11 mouse cellular contexts compared by ENCODE assay signal in the genomic region with DNA sequence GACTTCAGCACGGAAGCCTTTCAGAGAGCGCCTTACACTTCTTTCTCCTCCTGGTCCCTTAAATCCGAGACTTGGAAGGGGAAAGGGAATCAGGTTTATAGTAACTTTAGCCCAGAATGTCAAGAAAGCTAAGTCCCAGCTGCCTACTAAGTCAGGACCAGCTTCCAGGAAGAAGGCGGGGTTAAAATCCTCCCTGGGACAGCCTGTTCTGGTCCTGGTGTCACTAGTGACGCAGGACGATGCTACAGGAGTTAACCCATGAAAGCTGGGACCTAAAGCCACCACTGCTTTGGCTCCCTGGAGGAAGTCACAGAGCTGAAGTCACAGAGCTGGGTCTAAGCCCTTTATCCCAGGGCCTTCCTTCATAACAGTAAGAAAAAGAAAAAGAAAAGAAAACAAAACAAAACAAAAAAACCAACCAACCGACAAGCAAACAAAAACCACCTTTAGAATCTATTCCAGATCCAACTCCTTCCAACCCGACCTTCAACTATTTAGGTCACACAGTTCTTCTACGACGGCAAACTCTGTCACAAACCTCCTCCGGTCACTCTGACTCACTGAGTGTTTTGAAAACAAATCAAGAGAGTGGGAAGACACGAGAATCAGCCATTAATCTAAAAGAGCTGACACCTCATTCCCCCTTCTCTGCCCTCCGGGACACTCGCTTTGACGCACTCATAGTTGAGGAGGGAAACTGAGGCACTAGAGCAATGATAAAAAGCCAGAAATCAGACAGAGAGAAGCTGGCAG. TPM values are rescaled to one million over a fixed set of nuclear protein-coding genes. Genes with fewer than 3 reads are reported as not detected.
DNase-seq lines count a peak whose midpoint lies in the region; ATAC-seq lines count a peak whose summit lies in the region.
"Had no signal": no experiment of that assay in that cellular context is flagged by ENCODE, and none has a peak within 500 bp of the region (broad histone marks: within the 10 kb centered on the region; RNA-seq: fewer than 3 reads in every experiment).

No protein-coding gene starts in this region.

- no peak for ATAC-seq in frontal cortex, adult (ENCODE audit: low TSS enrichment)
- ATAC-seq in monocyte, adult 5-6 weeks (replicated peaks; ENCODE audit: insufficient number of reproducible peaks, low FRiP score, low TSS enrichment, poor library complexity, severe bottlenecking): no peak

- peak; percentile 60 to 66 for DNase-seq in gastrocnemius, adult 8-10 months (ENCODE audit: low spot score in 2 of 2)
- DNase-seq in gastrocnemius, postnatal 4 days (ENCODE audit: low spot score in 2 of 2): no peak
- DNase-seq in adrenal gland, adult 2 months: peak; percentile 77
- DNase-seq in heart, adult 8-10 months (ENCODE audit: low spot score): peak; percentile 74
- DNase-seq in kidney, postnatal 14 days: peak; percentile 82
- no peak for DNase-seq in left cerebral cortex, adult 8-10 months (ENCODE audit: low spot score in 2 of 2)
- DNase-seq: cerebellum, postnatal 10 days; thymus, postnatal 25 days had no signal

RNA-seq across cellular contexts. Expression of gene Fcer1g, which starts 6.0 kb away (rescaled TPM):
- 1 to 10 TPM in 3 of 4 experiments, under 1 TPM in 1; 0.85 to 3.1 (median 2.3) TPM for total RNA-seq in gastrocnemius, adult 8-10 months (2022)
- total RNA-seq in gastrocnemius, postnatal 4 days (2021): 10 to 100 TPM; 18.7 to 28.7 TPM
- total RNA-seq in adrenal gland, adult 2 months (2021): 10 to 100 TPM; 22.9 to 31.2 TPM
- 56.0 and 66.2 TPM in 2 replicates for polyA plus RNA-seq in adrenal gland, adult 2 months (2012; rRNA removed)
- 10 to 100 TPM in 2 of 4 experiments, 1 to 10 TPM in 2; 8.2 to 14.4 (median 11.5) TPM for total RNA-seq in heart, adult 8-10 months (2022)
- total RNA-seq in left cerebral cortex, adult 8-10 months (2022): 10 to 100 TPM in 3 of 4 experiments, 1 to 10 TPM in 1; 9.1 to 63.9 (median 28.2) TPM
- total RNA-seq in monocyte, adult 5-6 weeks (2017): 875 to 1,050 TPM (median 955 TPM) in 3 replicates
- polyA plus RNA-seq: C2C12 had no signal

RNA-seq across cellular contexts. Expression of gene Adamts4, which starts 10.1 kb away (rescaled TPM):
- under 1 TPM in 2 of 4 experiments, not detected in 2; 0.09 to 0.36 TPM for total RNA-seq in gastrocnemius, adult 8-10 months (2022)
- 10 to 100 TPM; 12.1 to 12.5 TPM for total RNA-seq in gastrocnemius, postnatal 4 days (2021)
- total RNA-seq in adrenal gland, adult 2 months (2021): 1 to 10 TPM; 1.1 to 1.3 TPM
- polyA plus RNA-seq in adrenal gland, adult 2 months (2012; rRNA removed): 1.7 and 2.8 TPM in 2 replicates
- total RNA-seq in heart, adult 8-10 months (2022): under 1 TPM; 0.19 to 0.60 (median 0.25) TPM
- total RNA-seq in left cerebral cortex, adult 8-10 months (2022): 10 to 100 TPM; 13.0 to 14.1 (median 13.3) TPM
- total RNA-seq in monocyte, adult 5-6 weeks (2017): not detected in 3 replicates

RNA-seq across cellular contexts. Expression of gene Ndufs2, which starts 11.0 kb away (rescaled TPM):
- total RNA-seq in gastrocnemius, adult 8-10 months (2022): 100 to 1,000 TPM; 830 to 997 (median 868) TPM
- 100 to 1,000 TPM; 471 to 503 TPM for total RNA-seq in gastrocnemius, postnatal 4 days (2021)
- total RNA-seq in adrenal gland, adult 2 months (2021): 100 to 1,000 TPM; 558 to 829 TPM
- 210 and 224 TPM in 2 replicates for polyA plus RNA-seq in adrenal gland, adult 2 months (2012; rRNA removed)
- total RNA-seq in heart, adult 8-10 months (2022): 1,000 to 10,000 TPM; 1,619 to 1,708 (median 1,672) TPM
- 100 to 1,000 TPM; 285 to 306 (median 298) TPM for total RNA-seq in left cerebral cortex, adult 8-10 months (2022)
- total RNA-seq in monocyte, adult 5-6 weeks (2017): 172 to 231 TPM (median 231 TPM) in 3 replicates

RNA-seq across cellular contexts. Expression of gene Apoa2, which starts 15.3 kb away (rescaled TPM):
- total RNA-seq in gastrocnemius, adult 8-10 months (2022): 1 to 10 TPM in 2 of 4 experiments, not detected in 2; 1.5 to 6.1 TPM
- 10 to 100 TPM in 1 of 2 experiments, 1 to 10 TPM in 1; 2.1 to 13.8 TPM for total RNA-seq in gastrocnemius, postnatal 4 days (2021)
- 10 to 100 TPM in 1 of 2 experiments, 1 to 10 TPM in 1; 4.5 to 48.6 TPM for total RNA-seq in adrenal gland, adult 2 months (2021)
- 7.8 TPM in 1 of 2 replicates, not detected in the other for polyA plus RNA-seq in adrenal gland, adult 2 months (2012; rRNA removed)
- 1 to 10 TPM; 1.8 to 4.9 (median 1.9) TPM for total RNA-seq in heart, adult 8-10 months (2022)
- 1 to 10 TPM; 1.7 to 2.8 (median 2.6) TPM for total RNA-seq in left cerebral cortex, adult 8-10 months (2022)
- total RNA-seq in monocyte, adult 5-6 weeks (2017): not detected in 3 replicates
- polyA plus RNA-seq: C2C12 had no signal

RNA-seq across cellular contexts. Expression of gene Tomm40l, which starts 17.9 kb away (rescaled TPM):
- 10 to 100 TPM; 46.4 to 50.9 (median 50.4) TPM for total RNA-seq in gastrocnemius, adult 8-10 months (2022)
- total RNA-seq in gastrocnemius, postnatal 4 days (2021): 10 to 100 TPM; 33.4 to 39.7 TPM
- 10 to 100 TPM; 34.4 to 63.1 TPM for total RNA-seq in adrenal gland, adult 2 months (2021)
- polyA plus RNA-seq in adrenal gland, adult 2 months (2012; rRNA removed): 37.2 and 45.3 TPM in 2 replicates
- 100 to 1,000 TPM in 1 of 4 experiments, 10 to 100 TPM in 3; 94.3 to 111 (median 97.4) TPM for total RNA-seq in heart, adult 8-10 months (2022)
- 10 to 100 TPM; 70.2 to 87.9 (median 76.7) TPM for total RNA-seq in left cerebral cortex, adult 8-10 months (2022)
- total RNA-seq in monocyte, adult 5-6 weeks (2017): 5.0 to 10.2 TPM (median 9.3 TPM) in 3 replicates

Comparison
In these comparisons a context has a peak if more than half of its experiments do, and no peak if none do; other contexts are left out.
1. DNase-seq: peak in gastrocnemius, adult 8-10 months (2 of 2), adrenal gland, adult 2 months (single experiment), heart, adult 8-10 months (single experiment) and kidney, postnatal 14 days (single experiment); none in gastrocnemius, postnatal 4 days (0 of 2) and left cerebral cortex, adult 8-10 months (0 of 2).
2. RNA of gene Adamts4, which starts 10.1 kb away (total RNA-seq): 13.0 to 14.1 TPM in left cerebral cortex, adult 8-10 months and 12.1 to 12.5 TPM in gastrocnemius, postnatal 4 days; 1.1 to 1.3 TPM in adrenal gland, adult 2 months, 0.19 to 0.60 TPM in heart, adult 8-10 months, 0.09 to 0.36 TPM in gastrocnemius, adult 8-10 months and not detected in monocyte, adult 5-6 weeks; every median in the first group is over 4 times any median in the second.
3. RNA of gene Fcer1g, which starts 6.0 kb away (total RNA-seq): 875 to 1,050 TPM in monocyte, adult 5-6 weeks; 9.1 to 63.9 TPM in left cerebral cortex, adult 8-10 months, 22.9 to 31.2 TPM in adrenal gland, adult 2 months, 18.7 to 28.7 TPM in gastrocnemius, postnatal 4 days, 8.2 to 14.4 TPM in heart, adult 8-10 months and 0.85 to 3.1 TPM in gastrocnemius, adult 8-10 months; every median in the first group is over 10 times any median in the second.